Mouse (Mus musculus) kidney, embryonic 15.5 days (tissue): ENCODE results near the gene Tet1. TPM values are rescaled to one million over a fixed set of nuclear protein-coding genes. Genes with fewer than 3 reads are reported as not detected.
"Not testable (repeated sequence)": the region's sequence is repeated elsewhere in the genome, so short reads cannot be mapped to it uniquely, and the experiment has no call there.

ENCODE experiments used
- ATAC-seq: fragments of 200-750 bp; cut with Nextera tagmentation; replicated peaks from 2 replicates; pipeline ENCODE4 v1.8.0; 2017; ENCODE audit warnings: moderate TSS enrichment; ENCODE audit not compliant: low FRiP score
- H3K27ac ChIP-seq: fragments of 300-500 bp; sonication (generic); 2 replicates; pipeline ENCODE4 v1.5.1; 2015; ENCODE audit warnings: mild to moderate bottlenecking, inconsistent platforms
- H3K27me3 ChIP-seq: fragments of 300-500 bp; sonication (generic); 2 replicates; pipeline ENCODE4 v1.6.1; 2015; ENCODE audit warnings: inconsistent platforms
- H3K36me3 ChIP-seq: fragments of 300-500 bp; sonication (generic); 2 replicates; pipeline ENCODE4 v1.6.1; 2015; ENCODE audit warnings: inconsistent platforms
- H3K4me1 ChIP-seq: fragments of 300-500 bp; sonication (generic); 2 replicates; pipeline ENCODE4 v1.6.1; 2015; ENCODE audit warnings: inconsistent platforms
- H3K4me2 ChIP-seq: fragments of 300-500 bp; sonication (generic); 2 replicates; pipeline ENCODE4 v1.6.1; 2015; ENCODE audit warnings: moderate library complexity, mild to moderate bottlenecking, inconsistent platforms
- H3K4me3 ChIP-seq: fragments of 300-500 bp; sonication (generic); replicated peaks from 2 replicates; pipeline ENCODE4 v1.5.1; 2015; ENCODE audit warnings: mild to moderate bottlenecking, inconsistent platforms
- H3K9ac ChIP-seq: fragments of 300-500 bp; sonication (generic); 2 replicates; pipeline ENCODE4 v1.6.1; 2015; ENCODE audit warnings: mild to moderate bottlenecking, inconsistent platforms
- H3K9me3 ChIP-seq: fragments of 300-500 bp; sonication (generic); replicated peaks from 2 replicates; pipeline ENCODE4 v1.6.1; 2016; ENCODE audit warnings: inconsistent platforms
- WGBS: fragments of 180-500 bp; shearing (Covaris S2); methylation state at CpG from one replicate; pipeline ENCODE4 v1.1.7; 2015; ENCODE audit warnings: mixed read lengths; 5-methylcytosine and 5-hydroxymethylcytosine counted together
- polyA plus RNA-seq: library from polyadenylated mRNA; unstranded; fragments of >200 nt; fragmentation: Nextera tagmentation; extraction: Ambion mirVana; gene quantifications from 2 replicates; pipeline ENCODE4 v1.2.1, GENCODE M21; 2015

The Tet1 gene
- polyA plus RNA-seq = 28.5 and 32.9 TPM in 2 replicates

- H3K4me1 ChIP-seq, H3K36me3 ChIP-seq, H3K9ac ChIP-seq, H3K9me3 ChIP-seq, H3K27me3 ChIP-seq, H3K4me2 ChIP-seq, H3K27ac ChIP-seq, H3K4me3 ChIP-seq, ATAC-seq: not testable (repeated sequence)
- WGBS = no CpG with 5 or more reads among the region's 1 CpGs
Measured at GRCm38 (mm10) chr10:62908896-62909295, at the start of gene Tet1. TSS of gene Tet1 (minus strand) at chr10:62908996.

- Histone ChIP-seq H3K9ac (no peak overlapping the region), H3K4me2 (0 out of 2 replicates have a peak overlapping the region, but pooled peaks have one; percentile 2), H3K27ac (no peak overlapping the region), H3K9me3 (no peaks in the 10 kb centered on the region), H3K27me3 (no peaks in the 10 kb centered on the region), H3K4me3 (no peak overlapping the region), H3K36me3 (peaks cover 45% of the 10 kb centered on the region), H3K4me1 (peaks cover 6% of the 10 kb centered on the region)
- no peak for ATAC-seq
- WGBS = 93% methylated on average over 7 of the region's 7 CpGs
Measured at GRCm38 (mm10) chr10:62948551-62948950, 39.8 kb upstream of the Tet1 start.

GRCm38 (mm10) chr10:62946738-62947471 lies 38.1 kb upstream of the Tet1 start, which contains the start of gene Dna2:
TSS of gene Dna2 (plus strand) at chr10:62947026.
- H3K4me3 ChIP-seq = peak within 1 kb of the TSS; percentile 76
- H3K9me3 ChIP-seq = no peaks in the 10 kb centered on the region
- peak within 1 kb of the TSS; percentile 62 for H3K9ac ChIP-seq
- peaks cover 52% of the 10 kb centered on the region for H3K36me3 ChIP-seq
- ATAC-seq = peak; percentile 93
- H3K27ac ChIP-seq = peak within 1 kb of the TSS; percentile 95
- H3K27me3 ChIP-seq = no peaks in the 10 kb centered on the region
- under 1% methylated on average over 68 of the region's 68 CpGs for WGBS
- H3K4me2 ChIP-seq = peak within 1 kb of the TSS; percentile 71
- peaks cover 6% of the 10 kb centered on the region for H3K4me1 ChIP-seq

GRCm38 (mm10) chr10:62944975-62945580 lies 36.3 kb upstream of the Tet1 start:
- Histone ChIP-seq H3K36me3 (peaks cover 54% of the 10 kb centered on the region), H3K4me1 (peaks cover 6% of the 10 kb centered on the region), H3K9ac (no peak overlapping the region), H3K27ac (no peak overlapping the region), H3K9me3 (no peaks in the 10 kb centered on the region), H3K4me2 (no peak overlapping the region), H3K4me3 (no peak overlapping the region), H3K27me3 (no peaks in the 10 kb centered on the region)
- 85% methylated on average over 10 of the region's 10 CpGs for WGBS
- ATAC-seq = no peak

- no peak overlapping the region for H3K27ac ChIP-seq
- no peak overlapping the region for H3K9ac ChIP-seq
- H3K9me3 ChIP-seq = no peaks in the 10 kb centered on the region
- no peak overlapping the region for H3K4me2 ChIP-seq
- no peaks in the 10 kb centered on the region for H3K27me3 ChIP-seq
- no peaks in the 10 kb centered on the region for H3K4me1 ChIP-seq
- ATAC-seq = no peak
- WGBS = 95% methylated on average over 1 of the region's 1 CpGs
- no peak overlapping the region for H3K4me3 ChIP-seq
- peaks cover 70% of the 10 kb centered on the region for H3K36me3 ChIP-seq
Measured at GRCm38 (mm10) chr10:62932381-62932780, 23.6 kb upstream of the Tet1 start.

- no peak overlapping the region for H3K9ac ChIP-seq
- no peak overlapping the region for H3K4me2 ChIP-seq
- peaks cover 16% of the 10 kb centered on the region for H3K4me1 ChIP-seq
- ATAC-seq = no peak
- no peak overlapping the region for H3K4me3 ChIP-seq
- 76% methylated on average over 4 of the region's 4 CpGs for WGBS
- no peaks in the 10 kb centered on the region for H3K9me3 ChIP-seq
- H3K27ac ChIP-seq = no peak overlapping the region
- H3K27me3 ChIP-seq = no peaks in the 10 kb centered on the region
- peaks cover 13% of the 10 kb centered on the region for H3K36me3 ChIP-seq
Measured at GRCm38 (mm10) chr10:62924096-62924635, 15.4 kb upstream of the Tet1 start.

GRCm38 (mm10) chr10:62920766-62921156 lies 12.0 kb upstream of the Tet1 start:
- H3K27ac ChIP-seq = peak overlapping the region; percentile 91
- WGBS = under 1% methylated on average over 29 of the region's 29 CpGs
- H3K4me2 ChIP-seq = peak overlapping the region; percentile 90
- no peaks in the 10 kb centered on the region for H3K36me3 ChIP-seq
- H3K4me3 ChIP-seq = peak overlapping the region; percentile 100
- H3K27me3 ChIP-seq = no peaks in the 10 kb centered on the region
- no peaks in the 10 kb centered on the region for H3K9me3 ChIP-seq
- peak; percentile 69 for ATAC-seq
- peaks cover 16% of the 10 kb centered on the region for H3K4me1 ChIP-seq
- H3K9ac ChIP-seq = peak overlapping the region; percentile 96

GRCm38 (mm10) chr10:62919925-62920765 lies 11.3 kb upstream of the Tet1 start, which contains the start of gene Slc25a16:
TSS of gene Slc25a16 (plus strand) at chr10:62920633.
- Histone ChIP-seq H3K27me3 (no peaks in the 10 kb centered on the region), H3K36me3 (no peaks in the 10 kb centered on the region), H3K9ac (peak within 1 kb of the TSS; percentile 96), H3K4me3 (peak within 1 kb of the TSS; percentile 100), H3K27ac (peak within 1 kb of the TSS; percentile 91), H3K4me1 (peaks cover 16% of the 10 kb centered on the region), H3K4me2 (peak within 1 kb of the TSS; percentile 90), H3K9me3 (no peaks in the 10 kb centered on the region)
- peak; percentile 99 for ATAC-seq
- 4% methylated on average over 50 of the region's 50 CpGs for WGBS

- ATAC-seq = no peak
- H3K36me3 ChIP-seq = no peaks in the 10 kb centered on the region
- WGBS = 68% methylated on average over 3 of the region's 3 CpGs
- H3K4me2 ChIP-seq = no peak overlapping the region
- no peak overlapping the region for H3K9ac ChIP-seq
- no peaks in the 10 kb centered on the region for H3K9me3 ChIP-seq
- no peaks in the 10 kb centered on the region for H3K27me3 ChIP-seq
- no peak overlapping the region for H3K4me3 ChIP-seq
- no peak overlapping the region for H3K27ac ChIP-seq
- H3K4me1 ChIP-seq = peaks cover 14% of the 10 kb centered on the region
Measured at GRCm38 (mm10) chr10:62918985-62919384, 10.2 kb upstream of the Tet1 start.

- Histone ChIP-seq H3K4me2 (no peak overlapping the region), H3K36me3 (no peaks in the 10 kb centered on the region), H3K4me3 (no peak overlapping the region), H3K4me1 (no peaks in the 10 kb centered on the region), H3K9me3 (no peaks in the 10 kb centered on the region), H3K27ac (no peak overlapping the region), H3K9ac (no peak overlapping the region), H3K27me3 (no peaks in the 10 kb centered on the region)
- WGBS = 87% methylated on average over 2 of the region's 2 CpGs
- ATAC-seq = no peak
Measured at GRCm38 (mm10) chr10:62911120-62911519, 2.3 kb upstream of the Tet1 start.

- Histone ChIP-seq H3K27ac (no peak overlapping the region), H3K9ac (no peak overlapping the region), H3K27me3 (no peaks in the 10 kb centered on the region), H3K4me3 (no peak overlapping the region), H3K4me2 (no peak overlapping the region), H3K36me3 (no peaks in the 10 kb centered on the region), H3K9me3 (no peaks in the 10 kb centered on the region), H3K4me1 (0 out of 2 replicates have a peak, but pooled peaks cover 3% of the 10 kb centered on the region)
- no peak for ATAC-seq
- WGBS = 83% methylated on average over 7 of the region's 7 CpGs
Measured at GRCm38 (mm10) chr10:62906336-62906735, 2.5 kb downstream of the Tet1 start.
